Mouse (Mus musculus) stomach, postnatal 0 days (tissue): ENCODE measurements around the gene Utp4.

Experiments
- CTCF ChIP-seq: IDR thresholded peaks from 2 replicates; pipeline ENCODE4 v1.5.1; 2016; ENCODE audit warnings: antibody characterized with exemption, low read depth, mild to moderate bottlenecking, moderate library complexity
- EP300 ChIP-seq: optimal IDR thresholded peaks from 2 replicates; pipeline ENCODE3; 2016; ENCODE audit warnings: antibody characterized with exemption

DNA sequence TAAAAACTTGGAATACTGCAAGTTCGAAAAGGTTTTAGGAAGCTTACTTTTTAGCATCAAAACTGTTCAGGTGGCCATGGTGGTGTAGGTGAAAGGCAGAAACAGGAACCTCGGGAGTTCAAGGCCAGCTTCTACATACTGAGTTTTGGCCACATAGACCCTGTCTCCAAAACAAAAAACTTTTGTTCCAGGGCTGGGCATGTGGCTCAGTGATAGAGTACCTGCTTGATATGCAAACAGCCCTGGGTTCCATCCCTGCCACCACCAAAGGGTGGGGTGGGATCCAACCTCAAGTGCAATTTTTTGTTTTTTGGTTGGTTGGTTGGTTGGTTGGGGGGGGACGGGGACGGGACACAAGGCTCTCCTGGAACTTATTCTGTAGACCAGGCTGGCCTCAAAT lies 32.0 kb downstream of the Utp4 start:
- no peak for TF ChIP-seq CTCF
- TF ChIP-seq EP300, result no peak
